Mouse (Mus musculus) fibroblast of lung, adult 2 months (primary cell): ENCODE measurements around the gene Hpse.

Experiments used
- DNase-seq: peaks from one replicate; pipeline ENCODE4 v3.0.0-alpha.2; 2011; ENCODE audit warnings: low read depth

Gene Hpse

GRCm38 (mm10) chr5:100685631-100686030 lies 33.9 kb downstream of the Hpse start:
- no peak for DNase-seq

DNA sequence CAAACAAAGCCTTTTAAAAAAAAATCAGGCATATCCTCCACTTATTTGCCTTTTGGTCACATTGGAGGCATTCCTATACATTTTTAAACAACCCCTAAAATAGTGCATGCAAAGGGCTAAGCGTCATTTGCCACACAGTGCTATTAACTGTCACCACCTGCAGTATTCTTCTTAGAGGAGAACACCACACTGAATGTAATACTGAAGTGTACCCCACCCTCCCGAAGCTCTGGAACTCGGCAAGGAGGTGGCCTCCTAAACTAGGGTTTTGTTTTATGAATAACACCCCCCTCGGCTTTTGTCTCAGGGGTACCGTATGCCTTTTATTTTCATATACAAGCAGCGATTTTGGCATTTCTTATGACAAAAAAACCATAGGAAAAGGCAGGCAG lies 39.0 kb downstream of the Hpse start:
- no peak for DNase-seq

DNA sequence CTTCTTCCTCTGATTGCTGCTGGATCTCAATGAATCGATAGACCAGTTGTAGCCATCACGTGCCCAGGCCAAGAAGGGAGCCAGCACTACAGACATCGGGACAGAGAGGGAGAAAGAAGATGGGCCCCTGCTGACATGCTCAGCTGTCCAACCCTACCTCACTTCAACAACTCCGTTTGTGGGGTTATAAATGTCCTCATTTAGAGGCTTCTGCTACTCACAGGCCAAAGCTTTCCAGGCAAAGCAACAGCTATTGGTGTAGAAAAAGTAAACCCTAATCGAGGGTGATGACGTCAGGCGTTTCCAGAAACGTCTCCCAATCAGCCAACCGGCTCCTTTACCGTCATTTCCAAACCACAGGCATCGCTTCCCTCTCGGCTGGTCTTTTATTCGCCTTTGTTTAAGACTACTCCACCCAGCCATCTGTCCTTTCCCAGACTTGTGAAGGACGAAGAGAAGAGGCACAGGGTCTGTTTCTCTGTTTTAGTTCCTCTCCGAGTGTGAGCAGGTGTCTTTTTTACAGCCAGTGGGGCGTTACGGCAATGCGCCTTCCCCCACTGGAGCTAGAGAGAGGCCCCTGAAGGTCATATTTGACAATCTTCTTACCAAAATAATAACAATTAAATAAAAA lies 39.5 kb downstream of the Hpse start:
- DNase-seq = no peak

GRCm38 (mm10) chr5:100674711-100675376 lies 44.7 kb downstream of the Hpse start, which contains the start of gene Coq2:
Coq2 (minus strand) TSS chr5:100675140.
- DNase-seq = peak; percentile 41

GRCm38 (mm10) chr5:100673745-100674486 lies 45.6 kb downstream of the Hpse start:
- DNase-seq = peak; percentile 40

DNA sequence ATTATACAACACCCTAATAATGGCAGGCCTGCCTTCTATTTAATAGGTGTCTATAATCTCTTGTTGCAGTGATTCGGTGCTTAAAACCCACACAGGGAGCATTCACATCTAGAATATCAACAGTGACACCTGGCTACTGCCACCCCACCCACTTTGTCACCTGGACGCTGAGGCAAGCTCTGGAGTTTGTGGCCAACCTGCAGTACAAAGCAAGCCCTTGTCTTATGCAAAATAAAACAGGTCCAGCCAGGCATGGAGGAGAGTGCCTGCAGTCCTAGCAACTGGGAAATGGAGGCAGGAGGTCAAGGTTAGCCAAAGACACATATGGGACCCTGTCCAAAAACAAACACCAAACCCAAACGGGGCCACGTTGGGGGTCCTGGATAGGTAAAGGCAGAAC lies 47.1 kb downstream of the Hpse start:
- no peak for DNase-seq

- no peak for DNase-seq
Measured at GRCm38 (mm10) chr5:100671897-100672296, 47.6 kb downstream of the Hpse start.

DNA sequence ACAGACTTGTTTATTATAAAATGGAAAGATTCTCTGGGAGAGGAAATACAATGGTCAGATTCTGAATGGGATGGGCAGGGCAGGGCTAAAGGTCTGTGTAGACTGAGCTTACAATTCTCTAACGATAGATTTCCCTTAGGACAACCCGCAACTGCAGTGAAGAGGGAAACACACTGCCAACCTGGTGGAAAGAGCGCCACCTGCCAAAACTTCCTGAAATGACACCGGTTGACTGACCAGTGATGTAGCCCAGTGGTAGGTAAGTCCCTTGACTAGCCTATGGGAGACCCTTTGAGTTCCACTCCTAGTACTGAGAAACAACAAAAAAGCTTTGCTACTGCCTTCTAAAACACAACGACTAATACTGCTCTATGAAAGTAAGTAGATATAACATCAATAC lies 48.1 kb downstream of the Hpse start:
- DNase-seq = no peak

DNA sequence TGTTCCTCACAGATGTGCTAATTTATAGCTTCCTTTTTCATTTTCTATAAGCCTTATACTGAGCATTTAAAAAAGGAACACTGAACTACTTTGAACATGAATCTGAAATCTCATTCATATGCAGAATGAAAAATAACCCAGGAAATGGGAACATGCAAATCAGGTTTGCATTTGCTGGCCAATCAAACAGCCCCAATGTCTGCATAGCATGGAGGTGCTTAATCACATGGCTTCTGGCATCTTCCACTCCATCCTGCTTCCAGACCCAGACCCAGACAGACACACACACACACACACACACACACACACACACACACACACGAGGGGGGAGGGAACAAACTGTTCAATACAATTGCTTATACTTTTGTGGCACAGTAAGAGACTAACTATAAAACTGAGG lies 52.6 kb downstream of the Hpse start:
- no peak for DNase-seq

DNA sequence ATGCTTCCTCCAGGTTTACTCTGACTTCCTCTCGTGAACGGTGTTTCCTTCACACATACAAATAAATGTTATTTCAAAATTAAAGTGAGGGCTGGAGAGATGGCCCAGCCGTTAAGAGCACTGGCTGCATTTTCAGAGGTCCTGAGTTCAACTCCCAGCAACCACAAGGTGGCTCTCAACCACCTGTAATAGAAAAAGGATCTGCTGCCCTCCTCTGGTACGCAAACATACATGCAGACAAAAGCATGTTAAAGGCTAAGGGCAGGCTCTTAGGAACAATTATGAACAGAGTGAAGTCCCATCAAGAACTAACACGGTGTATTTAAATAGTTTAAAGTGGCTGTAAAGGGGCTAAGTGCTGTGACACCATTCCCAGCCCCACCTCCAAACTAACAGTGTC lies 55.7 kb downstream of the Hpse start:
- peak; percentile 35 for DNase-seq

- no peak for DNase-seq
Measured at GRCm38 (mm10) chr5:100663011-100663410, 56.5 kb downstream of the Hpse start.

- no peak for DNase-seq
Measured at GRCm38 (mm10) chr5:100658460-100658859, 61.1 kb downstream of the Hpse start.

DNA sequence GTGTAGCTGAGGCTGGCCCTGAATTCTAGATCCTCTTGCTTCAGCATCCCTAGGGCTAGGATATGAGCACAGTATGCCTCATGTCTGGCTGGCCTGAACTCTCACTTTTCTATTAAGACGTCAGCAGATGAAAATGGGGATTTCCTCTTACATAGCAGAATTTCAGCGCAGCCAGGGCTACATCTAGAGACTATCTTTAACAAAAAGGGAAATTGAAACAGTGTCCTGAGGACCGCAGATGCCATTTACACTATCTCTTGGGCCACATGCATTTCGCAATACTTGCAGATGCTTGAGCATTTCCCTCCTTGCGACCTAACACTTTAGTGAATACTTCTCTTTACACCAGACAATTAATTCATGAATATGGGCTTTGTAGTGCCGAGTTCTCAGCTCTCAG lies 63.2 kb downstream of the Hpse start:
- no peak for DNase-seq

DNA sequence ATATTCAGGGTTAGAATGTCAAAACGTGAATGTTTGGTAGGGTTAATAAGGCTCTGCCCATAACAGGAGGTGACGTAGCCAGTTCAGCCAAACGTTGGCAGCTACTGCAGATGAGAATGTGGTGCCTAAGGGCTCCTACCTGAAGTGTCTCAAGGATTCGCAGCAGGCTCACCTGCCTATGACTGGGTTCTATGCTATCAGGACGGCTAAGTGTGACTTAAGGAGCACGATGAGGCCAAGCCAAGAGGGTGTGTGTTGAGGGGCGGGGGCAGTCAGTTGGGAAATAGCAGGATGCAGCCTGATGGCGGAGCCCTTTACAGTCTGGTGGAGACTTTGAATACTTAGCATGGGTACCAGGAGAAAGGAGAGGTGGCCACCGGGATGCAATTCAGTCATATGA lies 67.2 kb downstream of the Hpse start:
- no peak for DNase-seq

DNA sequence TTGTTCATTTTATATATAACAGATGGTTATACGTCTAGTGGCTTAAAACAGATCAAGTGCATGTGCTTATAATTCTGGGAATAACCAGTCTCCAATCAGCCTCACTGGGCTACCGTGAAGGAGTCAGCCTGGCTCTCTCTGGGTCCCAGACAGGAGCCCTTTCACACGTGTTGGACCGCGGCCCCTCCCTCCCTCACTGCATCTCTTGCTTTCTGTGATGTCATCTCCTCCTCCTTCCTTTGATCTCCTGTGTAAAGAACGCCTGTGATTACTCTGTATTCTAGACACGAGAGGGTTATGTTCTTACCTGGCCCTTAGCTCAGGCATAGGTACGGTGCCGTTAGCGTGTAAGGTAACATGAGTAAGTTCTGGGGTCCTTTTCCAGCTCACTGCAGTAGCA lies 68.0 kb downstream of the Hpse start:
- DNase-seq = no peak

GRCm38 (mm10) chr5:100650969-100651368 lies 68.5 kb downstream of the Hpse start:
- no peak for DNase-seq

- DNase-seq = no peak
Measured at GRCm38 (mm10) chr5:100648546-100648945, 71.0 kb downstream of the Hpse start.

- DNase-seq = no peak
Measured at GRCm38 (mm10) chr5:100648046-100648445, 71.5 kb downstream of the Hpse start.

GRCm38 (mm10) chr5:100646558-100646957 lies 73.0 kb downstream of the Hpse start:
- no peak for DNase-seq

GRCm38 (mm10) chr5:100643991-100644535 lies 75.5 kb downstream of the Hpse start:
- no peak for DNase-seq

DNA sequence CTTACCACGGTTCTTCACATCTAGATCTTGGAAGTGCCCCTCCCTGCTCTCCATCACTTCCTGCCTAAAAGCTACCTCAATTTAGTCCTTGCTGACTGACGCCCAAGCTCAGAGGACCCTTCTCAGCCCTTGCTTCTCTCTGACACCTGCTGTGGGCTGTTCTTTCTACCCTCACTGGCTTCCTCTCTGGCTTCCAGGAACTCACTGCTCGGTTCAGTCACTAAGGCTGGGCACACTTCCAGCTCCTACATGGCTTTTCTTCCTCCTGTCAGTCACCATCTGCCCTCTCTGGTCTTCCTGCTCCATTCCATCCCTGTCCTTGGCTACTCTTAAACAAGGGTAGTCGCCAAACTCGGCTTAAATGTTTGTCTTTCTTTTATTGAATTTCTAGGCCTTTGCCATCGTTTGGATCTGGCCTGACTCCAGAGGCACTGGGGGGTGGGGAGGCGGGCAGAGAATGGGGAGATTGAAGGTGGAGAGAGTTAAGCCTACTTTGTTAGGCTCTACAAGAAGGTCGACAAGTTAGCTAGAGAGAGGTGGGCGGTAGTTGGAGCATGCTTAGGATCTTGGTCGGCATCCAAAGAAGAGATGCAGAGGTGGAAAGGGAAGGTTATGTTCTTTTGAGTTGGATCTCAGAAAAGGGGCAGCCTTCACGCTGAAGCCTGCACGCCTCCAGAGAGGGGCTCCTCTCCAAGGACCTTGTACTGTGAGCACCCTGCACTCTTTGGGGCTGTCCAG lies 76.1 kb downstream of the Hpse start:
- no peak for DNase-seq

GRCm38 (mm10) chr5:100642316-100642715 lies 77.2 kb downstream of the Hpse start:
- no peak for DNase-seq
